Mouse (Mus musculus) kidney, adult 2 months (tissue): ENCODE results near the gene Vapa. TPM values are rescaled to one million over a fixed set of nuclear protein-coding genes. Genes with fewer than 3 reads are reported as not detected.
A peak's percentile ranks its signal among the peaks of the same experiment; 100 is the strongest.

Experiments
- DNase-seq: peaks from one replicate; pipeline ENCODE4 v3.0.0; 2021
- H3K27ac ChIP-seq: fragments of 200-500 bp; 2 replicates; pipeline ENCODE4 v1.5.1; 2012; ENCODE audit warnings: low read depth, low read length, control low read depth, inconsistent platforms; ENCODE audit not compliant: insufficient read depth
- H3K27me3 ChIP-seq: fragments of 200-500 bp; replicated peaks from 2 replicates; pipeline ENCODE4 v1.6.1; 2012; ENCODE audit warnings: mild to moderate bottlenecking, moderate library complexity, low read length, inconsistent platforms; ENCODE audit not compliant: control insufficient read depth, insufficient read depth
- H3K36me3 ChIP-seq: fragments of 200-500 bp; 2 replicates; pipeline ENCODE4 v1.6.1; 2012; ENCODE audit warnings: mild to moderate bottlenecking, moderate library complexity, low read length, inconsistent platforms; ENCODE audit not compliant: control insufficient read depth, insufficient read depth
- H3K4me1 ChIP-seq: fragments of 200-500 bp; 2 replicates; pipeline ENCODE4 v1.6.1; 2011; ENCODE audit warnings: low read length; ENCODE audit not compliant: control insufficient read depth, insufficient read depth
- H3K4me3 ChIP-seq: fragments of 200-500 bp; 2 replicates; pipeline ENCODE4 v1.5.1; 2011; ENCODE audit warnings: mild to moderate bottlenecking, low read depth, low read length, control low read depth; ENCODE audit not compliant: insufficient read depth
- CTCF ChIP-seq: fragments of 200-500 bp; conservative IDR thresholded peaks from 2 replicates; pipeline ENCODE4 v1.5.1; 2011; ENCODE audit warnings: low read depth, mild to moderate bottlenecking, control low read depth, low read length, moderate library complexity, mixed read lengths; ENCODE audit not compliant: insufficient read depth, insufficient read length
- POLR2A ChIP-seq: fragments of 200-500 bp; IDR thresholded peaks from one replicate; pipeline ENCODE4 v1.6.1; 2011; ENCODE audit warnings: low read depth, low read length, control low read depth
- WGBS: fragments of 180-500 bp; shearing (Covaris S2); methylation state at CpG from one replicate; pipeline ENCODE4 v1.1.7; 2018; 5-methylcytosine and 5-hydroxymethylcytosine counted together
- polyA plus RNA-seq: library from polyadenylated mRNA; depleted of rRNA; stranded (reverse); fragments of >200 nt; gene quantifications from 2 replicates; pipeline ENCODE4 v1.2.3, GENCODE M21; 2012

Gene Vapa
- polyA plus RNA-seq, 1 experiment: 21.2 TPM

DNA sequence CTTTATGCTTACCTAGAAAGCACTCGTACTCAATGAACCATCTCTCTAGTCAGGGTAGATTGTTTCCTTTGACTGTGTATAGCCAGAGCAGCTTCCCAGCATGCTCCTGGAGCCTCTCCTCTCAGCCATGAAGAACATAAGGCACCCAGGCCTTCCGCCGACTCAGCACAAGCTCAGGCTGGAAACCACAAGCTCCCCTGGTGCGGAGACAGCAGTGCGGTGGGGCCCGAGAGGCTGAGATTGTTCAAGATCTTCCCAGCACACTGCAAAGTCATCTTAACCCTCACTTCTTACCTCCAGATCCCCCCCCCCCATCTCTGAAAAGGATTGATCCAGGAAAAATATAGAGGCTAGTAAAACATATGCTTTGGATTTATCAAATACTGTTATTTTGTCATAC, 37.2 kb upstream of the Vapa start:
- no peak for TF ChIP-seq CTCF
- 74% methylated on average over 6 of the region's 6 CpGs for WGBS
- Histone ChIP-seq H3K36me3 (no peaks in the 10 kb centered on the region), H3K27me3 (no peaks in the 10 kb centered on the region), H3K4me3 (no peak overlapping the region), H3K27ac (no peak overlapping the region), H3K4me1 (no peaks in the 10 kb centered on the region)
- DNase-seq: no peak

DNA sequence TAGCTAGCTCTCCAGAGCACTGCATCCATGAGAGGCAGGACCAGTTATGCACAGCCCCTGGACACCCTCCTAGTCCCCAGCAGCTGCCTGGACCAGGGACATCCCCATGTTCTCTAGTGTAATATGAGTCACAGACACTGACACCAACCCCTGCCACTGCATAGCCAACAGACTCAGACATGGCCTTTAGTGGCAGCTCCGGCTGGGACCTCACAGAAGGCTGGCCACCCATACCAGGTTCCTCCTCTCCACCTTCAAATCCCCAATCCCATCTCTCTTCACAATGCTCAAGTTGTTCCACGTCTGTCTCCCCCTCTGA, 35.8 kb upstream of the Vapa start:
- no peaks in the 10 kb centered on the region for H3K4me1 ChIP-seq
- DNase-seq: no peak
- no peaks in the 10 kb centered on the region for H3K36me3 ChIP-seq
- TF ChIP-seq CTCF (no peak), POLR2A (no peak)
- no peak overlapping the region for H3K27ac ChIP-seq
- no peak overlapping the region for H3K4me3 ChIP-seq
- H3K27me3 ChIP-seq: no peaks in the 10 kb centered on the region
- WGBS: 91% methylated on average over 2 of the region's 2 CpGs

DNA sequence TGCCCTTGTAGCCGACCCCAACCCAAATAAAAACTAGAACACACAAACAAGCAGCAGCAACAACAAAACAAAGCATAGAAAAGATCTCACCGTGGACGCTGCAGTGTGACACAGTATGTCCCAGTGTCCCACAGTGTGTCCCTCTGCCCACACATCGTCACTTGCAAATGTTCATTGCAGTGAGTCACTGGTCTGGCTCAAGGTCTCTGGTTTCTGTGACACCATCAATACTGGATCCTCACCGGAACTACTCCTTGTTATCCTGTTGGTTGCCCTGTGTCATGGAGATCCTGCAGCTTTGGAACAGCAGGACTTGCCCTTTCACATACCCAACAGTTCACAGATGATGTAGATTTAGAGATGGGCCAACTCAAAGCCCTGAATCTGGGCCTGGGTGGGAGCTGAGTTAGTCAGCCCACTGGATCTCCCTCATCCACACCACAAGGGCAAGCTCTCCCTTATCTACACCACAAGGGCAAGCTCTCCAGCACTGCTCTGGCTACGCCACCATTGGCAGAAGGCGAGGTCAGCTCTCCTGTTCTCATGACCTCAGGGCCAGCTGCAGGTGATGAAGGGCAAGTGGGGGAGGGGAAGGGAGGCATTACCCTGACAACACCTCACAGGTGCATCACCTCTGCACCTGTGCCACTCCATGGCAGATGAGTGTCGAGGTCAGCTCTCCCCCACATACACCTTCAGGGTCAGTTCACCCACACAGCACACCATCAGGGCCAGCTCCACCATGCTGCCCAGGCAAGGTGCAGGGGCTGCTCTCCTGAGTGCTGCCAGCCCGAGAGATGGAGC, 35.2 kb upstream of the Vapa start:
- Histone ChIP-seq H3K27ac (no peak overlapping the region), H3K4me3 (no peak overlapping the region), H3K4me1 (no peaks in the 10 kb centered on the region), H3K27me3 (no peaks in the 10 kb centered on the region), H3K36me3 (no peaks in the 10 kb centered on the region)
- WGBS: 86% methylated on average over 9 of the region's 9 CpGs
- TF ChIP-seq CTCF: no peak
- TF ChIP-seq POLR2A: no peak
- no peak for DNase-seq

DNA sequence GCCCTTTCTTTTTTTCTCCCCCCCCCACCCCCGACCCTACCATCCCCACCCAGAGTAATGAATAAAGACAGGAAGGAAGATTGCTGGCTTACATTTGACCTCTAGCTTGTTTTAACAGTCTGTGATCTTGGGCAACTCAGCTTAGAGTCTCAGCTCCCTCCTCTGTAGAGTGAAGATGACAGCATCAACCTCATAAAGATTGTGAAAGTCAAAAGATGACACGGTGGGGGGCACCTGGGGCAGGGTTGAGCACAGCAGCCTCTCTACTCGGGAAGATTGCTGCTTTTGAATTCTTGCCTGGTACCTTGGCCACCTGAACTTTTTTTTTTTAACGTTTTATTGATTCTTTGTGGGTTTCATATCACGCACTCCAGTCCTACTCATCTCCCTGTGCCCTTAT, 34.6 kb upstream of the Vapa start:
- H3K36me3 ChIP-seq: no peaks in the 10 kb centered on the region
- no peak overlapping the region for H3K4me3 ChIP-seq
- H3K4me1 ChIP-seq: no peaks in the 10 kb centered on the region
- no peaks in the 10 kb centered on the region for H3K27me3 ChIP-seq
- WGBS: 51% methylated on average over 5 of the region's 5 CpGs
- no peak overlapping the region for H3K27ac ChIP-seq
- TF ChIP-seq CTCF: no peak
- TF ChIP-seq POLR2A: no peak
- no peak for DNase-seq

DNA sequence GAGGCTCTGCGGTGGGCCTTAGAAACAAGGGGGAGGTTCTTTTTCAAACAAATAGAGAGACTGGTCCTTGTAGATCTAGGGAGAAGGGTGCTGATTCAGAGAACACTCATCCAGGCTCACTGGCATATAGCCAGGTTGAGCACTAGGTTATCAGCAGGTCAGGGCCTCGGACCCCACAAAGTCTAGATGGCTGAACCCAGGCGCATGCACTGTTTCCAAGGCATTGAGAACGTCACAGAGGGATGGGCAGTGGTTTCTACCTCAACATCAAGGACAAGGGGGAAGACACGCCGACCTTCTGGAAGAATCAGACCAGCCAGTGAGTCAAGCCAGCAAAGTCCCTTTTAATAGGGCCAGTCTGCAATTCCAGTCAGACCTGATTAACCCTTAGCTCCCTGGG, 33.9 kb upstream of the Vapa start:
- Histone ChIP-seq H3K27me3 (no peaks in the 10 kb centered on the region), H3K36me3 (no peaks in the 10 kb centered on the region), H3K4me3 (no peak overlapping the region), H3K4me1 (no peaks in the 10 kb centered on the region), H3K27ac (no peak overlapping the region)
- no peak for TF ChIP-seq CTCF
- TF ChIP-seq POLR2A: no peak
- 75% methylated on average over 6 of the region's 6 CpGs for WGBS
- peak; percentile 42 for DNase-seq

DNA sequence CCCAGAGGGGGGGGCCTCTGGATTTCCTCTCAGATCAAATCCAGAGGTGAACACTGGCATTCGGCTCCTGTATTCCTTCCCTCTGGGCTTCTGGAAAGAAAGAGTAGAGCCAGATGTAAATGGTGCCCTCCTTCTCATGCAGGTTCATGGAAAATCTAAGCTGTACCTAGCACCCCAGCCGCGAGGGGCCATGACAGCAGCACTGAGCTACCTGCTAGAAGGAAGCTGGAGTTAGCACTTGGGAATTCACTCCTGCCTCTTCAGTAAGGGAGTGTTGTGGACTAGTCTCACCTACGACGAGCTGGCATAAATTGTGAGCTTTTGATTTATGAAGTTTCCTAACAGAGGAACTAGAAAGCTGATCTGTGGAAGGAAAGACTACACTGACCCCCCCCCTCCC, 30.2 kb upstream of the Vapa start:
- no peaks in the 10 kb centered on the region for H3K4me1 ChIP-seq
- no peaks in the 10 kb centered on the region for H3K36me3 ChIP-seq
- no peaks in the 10 kb centered on the region for H3K27me3 ChIP-seq
- H3K4me3 ChIP-seq: no peak overlapping the region
- TF ChIP-seq CTCF (no peak), POLR2A (no peak)
- no peak for DNase-seq
- whole genome bisulfite sequencing: 59% methylated on average over 5 of the region's 5 CpGs
- H3K27ac ChIP-seq: no peak overlapping the region

DNA sequence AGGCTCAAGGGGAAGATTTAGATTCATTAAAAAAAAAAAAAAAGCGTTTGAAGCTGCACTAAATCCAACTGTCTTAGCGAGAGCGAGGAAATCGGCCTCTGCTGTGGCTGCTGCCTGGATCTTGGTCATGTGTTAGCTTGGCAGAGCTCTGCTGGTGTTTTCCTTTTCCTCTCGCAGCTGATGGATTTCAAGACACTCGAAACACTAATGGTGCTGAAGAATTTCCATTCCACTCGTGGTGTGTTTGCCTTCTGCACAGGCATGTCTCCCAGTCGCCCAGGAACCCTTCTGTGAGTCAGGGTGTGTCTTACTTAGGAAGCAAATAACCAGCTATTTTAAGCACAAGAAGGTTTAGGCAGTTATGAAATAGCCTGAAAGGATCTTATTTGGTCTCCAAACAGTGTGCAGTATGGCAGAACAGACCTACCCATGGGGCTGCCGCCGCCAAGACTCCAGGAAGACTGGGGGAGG, 29.7 kb upstream of the Vapa start:
- 31% methylated on average over 10 of the region's 10 CpGs for WGBS
- Histone ChIP-seq H3K27me3 (no peaks in the 10 kb centered on the region), H3K27ac (no peak overlapping the region), H3K4me3 (no peak overlapping the region), H3K4me1 (no peaks in the 10 kb centered on the region), H3K36me3 (no peaks in the 10 kb centered on the region)
- DNase-seq: peak; percentile 19
- TF ChIP-seq CTCF: no peak
- TF ChIP-seq POLR2A: no peak

DNA sequence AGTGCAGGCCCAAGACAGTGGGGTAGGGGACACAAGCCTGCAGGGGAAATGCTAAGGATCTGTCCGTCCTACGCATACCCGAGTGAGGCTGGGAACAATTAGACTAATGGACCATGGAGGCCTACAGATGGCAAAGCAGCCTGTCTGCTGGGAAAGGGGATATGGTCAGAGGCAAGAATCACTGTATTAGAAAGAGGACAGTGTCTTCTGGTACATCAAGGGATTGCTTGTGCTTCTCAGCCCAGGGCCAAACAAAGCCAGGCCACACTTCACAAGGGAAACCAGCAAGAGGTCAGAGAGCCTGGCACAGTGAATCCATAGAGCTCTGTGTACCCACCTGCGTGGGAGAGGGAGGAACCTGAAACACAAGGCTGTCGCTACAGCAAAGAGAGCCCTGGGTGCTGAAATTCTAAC, 29.2 kb upstream of the Vapa start:
- no peak overlapping the region for H3K4me3 ChIP-seq
- WGBS: 67% methylated on average over 5 of the region's 5 CpGs
- DNase-seq: no peak
- no peak overlapping the region for H3K27ac ChIP-seq
- no peak for TF ChIP-seq POLR2A
- TF ChIP-seq CTCF: no peak
- H3K4me1 ChIP-seq: no peaks in the 10 kb centered on the region
- no peaks in the 10 kb centered on the region for H3K27me3 ChIP-seq
- H3K36me3 ChIP-seq: no peaks in the 10 kb centered on the region
